Mouse (Mus musculus): ENCODE results near the gene Vmn1r222.

- TF ChIP-seq EP300 (IDR thresholded peaks at IDR 0.05; ENCODE audit: low read depth) (no peak), CTCF (IDR thresholded peaks at IDR 0.05; ENCODE audit: low read depth) (no peak)
These were observed 44.2 kb upstream of the Vmn1r222 start for GRCm38 (mm10) chr13:23279992-23280391.

Data from liver, postnatal 0 days (tissue).